Mouse (Mus musculus) liver, embryonic 11.5 days (tissue): Measurements from ENCODE around the gene Tax1bp3. TPM values are rescaled to one million over a fixed set of nuclear protein-coding genes. Genes with fewer than 3 reads are reported as not detected.

Experiments used
- ATAC-seq: fragments of 200-750 bp; cut with Nextera tagmentation; replicated peaks from 2 replicates; pipeline ENCODE4 v1.8.0; 2017; ENCODE audit warnings: moderate number of reproducible peaks, mild to moderate bottlenecking, moderate TSS enrichment, moderate library complexity; ENCODE audit not compliant: low FRiP score
- DNase-seq: peaks from one replicate; pipeline ENCODE4 v3.0.0-alpha.2; 2017; ENCODE audit warnings: low spot score
- H3K27ac ChIP-seq: fragments of 300-500 bp; sonication (generic); 2 replicates; pipeline ENCODE4 v1.5.1; 2014; ENCODE audit warnings: mild to moderate bottlenecking, low read depth, low read length, control low read depth
- H3K27me3 ChIP-seq: fragments of 300-500 bp; sonication (generic); replicated peaks from 2 replicates; pipeline ENCODE4 v1.6.1; 2014; ENCODE audit warnings: low read length, mixed read lengths; ENCODE audit not compliant: control insufficient read depth, insufficient read depth
- H3K36me3 ChIP-seq: fragments of 300-500 bp; sonication (generic); 2 replicates; pipeline ENCODE4 v1.6.1; 2014; ENCODE audit warnings: mild to moderate bottlenecking, low read length, moderate library complexity, mixed read lengths; ENCODE audit not compliant: control insufficient read depth, insufficient read depth
- H3K4me1 ChIP-seq: fragments of 300-500 bp; sonication (generic); replicated peaks from 2 replicates; pipeline ENCODE4 v1.6.1; 2014; ENCODE audit warnings: low read length, mixed read lengths; ENCODE audit not compliant: control insufficient read depth, insufficient read depth
- H3K4me2 ChIP-seq: fragments of 300-500 bp; sonication (generic); 2 replicates; pipeline ENCODE4 v1.6.1; 2014; ENCODE audit warnings: mild to moderate bottlenecking, control low read depth, moderate library complexity
- H3K4me3 ChIP-seq: fragments of 300-500 bp; sonication (generic); 2 replicates; pipeline ENCODE4 v1.5.1; 2014; ENCODE audit warnings: low read depth, low read length, control low read depth
- H3K9ac ChIP-seq: fragments of 300-500 bp; sonication (generic); 2 replicates; pipeline ENCODE4 v1.6.1; 2014; ENCODE audit warnings: low read depth, low read length, control low read depth
- H3K9me3 ChIP-seq: fragments of 300-500 bp; sonication (generic); 2 replicates; pipeline ENCODE4 v1.6.1; 2016; ENCODE audit warnings: low read length, inconsistent platforms, mixed read lengths; ENCODE audit not compliant: control insufficient read depth
- WGBS: fragments of 180-500 bp; shearing (Covaris S2); extraction: QIAGEN DNeasy Blood & Tissue Kit; methylation state at CpG from one replicate; pipeline ENCODE4 v1.1.7; 2014; 5-methylcytosine and 5-hydroxymethylcytosine counted together
- polyA plus RNA-seq: library from polyadenylated mRNA; unstranded; fragments of >200 nt; fragmentation: Nextera tagmentation; extraction: Ambion mirVana; gene quantifications from 2 replicates; pipeline ENCODE4 v1.2.1, GENCODE M21; 2014

The Tax1bp3 gene
- polyA plus RNA-seq, 1 experiment from 2014 or later: 85.3 TPM

- ATAC-seq: no peak
- WGBS: 61% methylated on average over 11 of the region's 11 CpGs
- no peaks in the 10 kb centered on the region for H3K4me1 ChIP-seq
Measured at GRCm38 (mm10) chr11:73146026-73146974, 30.6 kb upstream of the Tax1bp3 start.

GRCm38 (mm10) chr11:73146975-73147365 is 29.9 kb upstream of the Tax1bp3 start:
- Histone ChIP-seq H3K36me3 (no peaks in the 10 kb centered on the region), H3K9ac (no peak overlapping the region), H3K4me1 (no peaks in the 10 kb centered on the region), H3K9me3 (no peaks in the 10 kb centered on the region), H3K4me3 (no peak overlapping the region), H3K27me3 (no peaks in the 10 kb centered on the region), H3K27ac (no peak overlapping the region), H3K4me2 (no peak overlapping the region)
- DNase-seq (no peak), ATAC-seq (no peak)
- WGBS: 46% methylated on average over 7 of the region's 7 CpGs

More at GRCm38 (mm10) chr11:73146026-73146974, 30.6 kb upstream of the Tax1bp3 start:
- H3K9me3 ChIP-seq: no peaks in the 10 kb centered on the region
- H3K9ac ChIP-seq: no peak overlapping the region
- H3K27me3 ChIP-seq: no peaks in the 10 kb centered on the region
- no peak overlapping the region for H3K4me2 ChIP-seq
- DNase-seq: no peak
- no peaks in the 10 kb centered on the region for H3K36me3 ChIP-seq
- H3K27ac ChIP-seq: no peak overlapping the region
- H3K4me3 ChIP-seq: no peak overlapping the region

- Histone ChIP-seq H3K27me3 (no peaks in the 10 kb centered on the region), H3K4me3 (no peak overlapping the region), H3K36me3 (no peaks in the 10 kb centered on the region), H3K9ac (no peak overlapping the region), H3K4me1 (no peaks in the 10 kb centered on the region), H3K27ac (no peak overlapping the region), H3K9me3 (no peaks in the 10 kb centered on the region), H3K4me2 (no peak overlapping the region)
- no peak for DNase-seq
- no peak for ATAC-seq
- 83% methylated on average over 9 of the region's 9 CpGs for WGBS
Measured at GRCm38 (mm10) chr11:73148209-73148608, 28.7 kb upstream of the Tax1bp3 start.

- Histone ChIP-seq H3K27ac (no peak overlapping the region), H3K27me3 (peaks cover 16% of the 10 kb centered on the region), H3K9me3 (no peaks in the 10 kb centered on the region), H3K9ac (no peak overlapping the region), H3K4me1 (no peaks in the 10 kb centered on the region), H3K4me3 (no peak overlapping the region), H3K4me2 (no peak overlapping the region), H3K36me3 (no peaks in the 10 kb centered on the region)
- ATAC-seq: no peak
- DNase-seq: no peak
- 71% methylated on average over 6 of the region's 6 CpGs for WGBS
Measured at GRCm38 (mm10) chr11:73155071-73155470, 21.8 kb upstream of the Tax1bp3 start.

- Histone ChIP-seq H3K27me3 (peaks cover 28% of the 10 kb centered on the region), H3K4me3 (peak within 1 kb of the TSS; percentile 48), H3K9ac (no peak within 1 kb of the TSS), H3K36me3 (no peaks in the 10 kb centered on the region), H3K4me1 (no peaks in the 10 kb centered on the region), H3K27ac (no peak within 1 kb of the TSS), H3K4me2 (peak within 1 kb of the TSS; percentile 73), H3K9me3 (no peaks in the 10 kb centered on the region)
- 4% methylated on average over 49 of the region's 49 CpGs for WGBS
- ATAC-seq (peak; percentile 64), DNase-seq (peak; percentile 57)
Measured at GRCm38 (mm10) chr11:73159957-73160810, 16.7 kb upstream of the Tax1bp3 start, which contains the start of gene P2rx5. Gene P2rx5, plus strand, starts transcription at chr11:73160421.

GRCm38 (mm10) chr11:73160811-73161200 is 16.1 kb upstream of the Tax1bp3 start:
- 28% methylated on average over 6 of the region's 6 CpGs for WGBS
- no peak overlapping the region for H3K27ac ChIP-seq
- H3K36me3 ChIP-seq: no peaks in the 10 kb centered on the region
- DNase-seq (no peak), ATAC-seq (no peak)
- H3K9ac ChIP-seq: no peak overlapping the region
- peak overlapping the region; percentile 73 for H3K4me2 ChIP-seq
- no peaks in the 10 kb centered on the region for H3K9me3 ChIP-seq
- H3K4me1 ChIP-seq: no peaks in the 10 kb centered on the region
- H3K27me3 ChIP-seq: peaks cover 28% of the 10 kb centered on the region
- peak overlapping the region; percentile 48 for H3K4me3 ChIP-seq

GRCm38 (mm10) chr11:73161616-73162015 is 15.3 kb upstream of the Tax1bp3 start:
- Histone ChIP-seq H3K36me3 (no peaks in the 10 kb centered on the region), H3K4me3 (no peak overlapping the region), H3K4me1 (no peaks in the 10 kb centered on the region), H3K9ac (no peak overlapping the region), H3K4me2 (no peak overlapping the region), H3K27ac (no peak overlapping the region), H3K9me3 (no peaks in the 10 kb centered on the region), H3K27me3 (peaks cover 28% of the 10 kb centered on the region)
- DNase-seq (no peak), ATAC-seq (no peak)
- 78% methylated on average over 4 of the region's 4 CpGs for WGBS

- Histone ChIP-seq H3K27ac (no peak overlapping the region), H3K9ac (no peak overlapping the region), H3K4me2 (no peak overlapping the region), H3K9me3 (no peaks in the 10 kb centered on the region), H3K27me3 (peaks cover 28% of the 10 kb centered on the region), H3K4me1 (no peaks in the 10 kb centered on the region), H3K4me3 (no peak overlapping the region), H3K36me3 (no peaks in the 10 kb centered on the region)
- no peak for ATAC-seq
- 41% methylated on average over 5 of the region's 5 CpGs for WGBS
- DNase-seq: no peak
Measured at GRCm38 (mm10) chr11:73162284-73162683, 14.6 kb upstream of the Tax1bp3 start.
